In genomic region chr13:13953874-13954832, GRCm38 (mm10) we compare ENCODE assay signal across 8 mouse cellular contexts. TPM values are rescaled to one million over a fixed set of nuclear protein-coding genes. Genes with fewer than 3 reads are reported as not detected.
A peak's percentile ranks its signal among the peaks of the same experiment; 100 is the strongest.
DNase-seq lines count a peak whose midpoint lies in the region; ATAC-seq and TF ChIP-seq lines count a peak whose summit lies in the region.

TSS of gene B3galnt2 (plus strand) at chr13:13954469.

- H3K4me3 ChIP-seq in C2C12 (ENCODE audit: insufficient read depth, poor library complexity, severe bottlenecking): peak within 1 kb of the TSS; percentile 64
- peak within 1 kb of the TSS; percentile 94 for H3K4me3 ChIP-seq in erythroblast, embryonic 14.5 days (replicated peaks)
- peak within 1 kb of the TSS; percentile 85 for H3K4me3 ChIP-seq in heart, embryonic 11.5 days (ENCODE audit: low read depth, low read length)
- H3K4me3 ChIP-seq in kidney, embryonic 16.5 days (ENCODE audit: low read length): peak within 1 kb of the TSS; percentile 78
- H3K4me3 ChIP-seq in liver, adult 2 months (ENCODE audit: insufficient read depth, low read depth, low read length): peak within 1 kb of the TSS; percentile 75
- peak within 1 kb of the TSS; percentile 60 for H3K4me3 ChIP-seq in myocyte

- H3K9me3 ChIP-seq in erythroblast, embryonic 14.5 days (ENCODE audit: control insufficient read depth, low read length): peaks cover 3% of the 10 kb centered on the region
- H3K9me3 ChIP-seq in heart, embryonic 11.5 days (replicated peaks; ENCODE audit: control insufficient read depth, low read length): no peaks in the 10 kb centered on the region
- H3K9me3 ChIP-seq in kidney, embryonic 16.5 days (ENCODE audit: low read length): no peaks in the 10 kb centered on the region

- peak within 1 kb of the TSS; percentile 92 for H3K9ac ChIP-seq in heart, embryonic 11.5 days (ENCODE audit: low read depth, low read length)
- peak within 1 kb of the TSS; percentile 77 for H3K9ac ChIP-seq in kidney, embryonic 16.5 days (replicated peaks; ENCODE audit: low read length)
- peak within 1 kb of the TSS; percentile 81 for H3K9ac ChIP-seq in liver, adult 2 months (ENCODE audit: low read depth, low read length)

- peak; percentile 100 for DNase-seq in brain, embryonic 14.5 days (ENCODE audit: low read depth)
- DNase-seq in liver, adult 2 months (ENCODE audit: extremely low read depth, low read depth, low spot score): peak; percentile 99
- DNase-seq in splenic B cell, adult 2 months (ENCODE audit: low read depth, low spot score): peak; percentile 99

- peak within 1 kb of the TSS; percentile 86 for H3ac ChIP-seq in C2C12 (ENCODE audit: control insufficient read depth, insufficient read length, low read depth)
- H3ac ChIP-seq in myocyte (ENCODE audit: control insufficient read depth, insufficient read length): peak within 1 kb of the TSS; percentile 46

- TF ChIP-seq CTCF in C2C12 (IDR thresholded peaks at IDR 0.05; ENCODE audit: control insufficient read depth, insufficient read depth, insufficient read length): no peak
- no peak for TF ChIP-seq CTCF in brain, embryonic 14.5 days (IDR thresholded peaks at IDR 0.05; ENCODE audit: borderline replicate concordance, extremely low read depth, insufficient read depth, insufficient read length)
- no peak for TF ChIP-seq CTCF in liver, adult 2 months (IDR thresholded peaks at IDR 0.05; ENCODE audit: low read depth, low read length)

- peaks cover 37% of the 10 kb centered on the region for H3K79me3 ChIP-seq in C2C12 (ENCODE audit: low read depth)

- peak within 1 kb of the TSS; percentile 91 for H3K27ac ChIP-seq in heart, embryonic 11.5 days (ENCODE audit: low read depth, low read length)
- peak within 1 kb of the TSS; percentile 92 for H3K27ac ChIP-seq in kidney, embryonic 16.5 days (ENCODE audit: low read length)
- peak within 1 kb of the TSS; percentile 70 for H3K27ac ChIP-seq in liver, adult 2 months (replicated peaks; ENCODE audit: insufficient read depth, low read depth, low read length)

- H3K4me2 ChIP-seq in heart, embryonic 11.5 days: peak within 1 kb of the TSS; percentile 86
- H3K4me2 ChIP-seq in kidney, embryonic 16.5 days (replicated peaks; ENCODE audit: low read depth, low read length): peak within 1 kb of the TSS; percentile 87
- H3K4me2 ChIP-seq in myocyte (ENCODE audit: low read depth): peak within 1 kb of the TSS; percentile 88

- peak; percentile 99 for ATAC-seq in heart, embryonic 11.5 days (replicated peaks; ENCODE audit: insufficient number of reproducible peaks, low FRiP score, low TSS enrichment)
- ATAC-seq in kidney, embryonic 16.5 days (ENCODE audit: low FRiP score, low TSS enrichment): peak; percentile 100

- H3K79me2 ChIP-seq in C2C12 (ENCODE audit: control insufficient read depth, insufficient read depth): peaks cover 43% of the 10 kb centered on the region
- no peaks in the 10 kb centered on the region; the same call in 1 of the 2 replicates for H3K79me2 ChIP-seq in liver, adult 2 months (ENCODE audit: control insufficient read depth, insufficient read depth, low read length)
- peaks cover 35% of the 10 kb centered on the region for H3K79me2 ChIP-seq in myocyte (ENCODE audit: control insufficient read depth, insufficient read depth)

- H3K36me3 ChIP-seq in C2C12 (ENCODE audit: control insufficient read depth, insufficient read depth) (peaks cover 14% of the 10 kb centered on the region), myocyte (ENCODE audit: control insufficient read depth, insufficient read depth) (no peaks in the 10 kb centered on the region)
- peaks cover 29% of the 10 kb centered on the region for H3K36me3 ChIP-seq in erythroblast, embryonic 14.5 days (ENCODE audit: control insufficient read depth)
- H3K36me3 ChIP-seq in heart, embryonic 11.5 days (ENCODE audit: control insufficient read depth, insufficient read depth, low read length): no peaks in the 10 kb centered on the region
- no peaks in the 10 kb centered on the region for H3K36me3 ChIP-seq in kidney, embryonic 16.5 days (ENCODE audit: insufficient read depth, low read length)
- H3K36me3 ChIP-seq in liver, adult 2 months (ENCODE audit: control insufficient read depth, insufficient read depth, low read length): no peaks in the 10 kb centered on the region
- H3K36me3 ChIP-seq in splenic B cell, adult 2 months (ENCODE audit: control insufficient read depth, insufficient read depth, low read length, poor library complexity, severe bottlenecking): no peaks in the 10 kb centered on the region

- H3K27me3 ChIP-seq in C2C12 (ENCODE audit: control insufficient read depth, insufficient read depth, insufficient read length) (no peaks in the 10 kb centered on the region), myocyte (ENCODE audit: control insufficient read depth, insufficient read depth, insufficient read length) (no peaks in the 10 kb centered on the region)
- H3K27me3 ChIP-seq in erythroblast, embryonic 14.5 days (ENCODE audit: control insufficient read depth): no peaks in the 10 kb centered on the region
- no peaks in the 10 kb centered on the region for H3K27me3 ChIP-seq in heart, embryonic 11.5 days (ENCODE audit: control insufficient read depth, insufficient read depth, low read length)
- H3K27me3 ChIP-seq in kidney, embryonic 16.5 days (ENCODE audit: insufficient read depth, low read length): no peaks in the 10 kb centered on the region
- no peaks in the 10 kb centered on the region for H3K27me3 ChIP-seq in liver, adult 2 months (ENCODE audit: control insufficient read depth, insufficient read depth, low read length)
- no peaks in the 10 kb centered on the region for H3K27me3 ChIP-seq in splenic B cell, adult 2 months (ENCODE audit: control insufficient read depth, insufficient read depth, low read length, poor library complexity, severe bottlenecking)

- peak; percentile 75 for TF ChIP-seq POLR2A in brain, embryonic 14.5 days (IDR thresholded peaks at IDR 0.05; ENCODE audit: borderline replicate concordance, extremely low read depth, insufficient read depth, insufficient read length, poor library complexity, severe bottlenecking)
- peak; percentile 91 for TF ChIP-seq POLR2A in liver, adult 2 months (IDR thresholded peaks at IDR 0.05; ENCODE audit: extremely low read depth, insufficient read depth, low read length)
- TF ChIP-seq POLR2A in myocyte (IDR thresholded peaks at IDR 0.05; ENCODE audit: insufficient read length, low read depth): peak; percentile 89

- H3K4me1 ChIP-seq in erythroblast, embryonic 14.5 days (ENCODE audit: control insufficient read depth): peaks cover 46% of the 10 kb centered on the region
- no peaks in the 10 kb centered on the region; the same call in 1 of the 2 replicates for H3K4me1 ChIP-seq in heart, embryonic 11.5 days (ENCODE audit: control insufficient read depth, insufficient read depth, low read length)
- H3K4me1 ChIP-seq in kidney, embryonic 16.5 days (ENCODE audit: insufficient read depth, low read length): peaks cover 16% of the 10 kb centered on the region
- H3K4me1 ChIP-seq in liver, adult 2 months (ENCODE audit: control insufficient read depth, insufficient read depth, low read length): peaks cover 11% of the 10 kb centered on the region

- WGBS in heart, embryonic 11.5 days (ENCODE audit: insufficient replicate concordance): under 1% methylated on average over 71 of the region's 78 CpGs
- WGBS in kidney, embryonic 16.5 days: under 1% methylated on average over 68 of the region's 78 CpGs
- WGBS in liver, adult 2 months: under 1% methylated on average over 78 of the region's 78 CpGs

TF ChIP-seq in C2C12, 6 proteins besides CTCF, POLR2A, EP300 and RAD21:
- no peak for TF ChIP-seq MYOD1 (IDR thresholded peaks at IDR 0.05; ENCODE audit: control insufficient read depth, insufficient read length, low read depth)
- TF ChIP-seq MAX (IDR thresholded peaks at IDR 0.05): peak; percentile 88

TF ChIP-seq in myocyte, 11 proteins besides CTCF, POLR2A, EP300 and RAD21:
- TF ChIP-seq REST (IDR thresholded peaks at IDR 0.05; ENCODE audit: insufficient read depth, insufficient read length) (no peak), POLR2AphosphoS2 (IDR thresholded peaks at IDR 0.05; ENCODE audit: insufficient read length, low read depth) (peak; percentile 97), MYOD1 (IDR thresholded peaks at IDR 0.05; ENCODE audit: control insufficient read depth in 1 of 3, insufficient read length in 2 of 3, low read depth in 2 of 3) (peak in 1 of 3 experiments; percentile 40), TCF12 (IDR thresholded peaks at IDR 0.05; ENCODE audit: insufficient read depth, poor library complexity, severe bottlenecking) (no peak), TCF3 (IDR thresholded peaks at IDR 0.05; ENCODE audit: insufficient read length, low read depth) (no peak), USF1 (IDR thresholded peaks at IDR 0.05; ENCODE audit: low read depth) (no peak), MYOG (IDR thresholded peaks at IDR 0.05; ENCODE audit: control insufficient read depth in 1 of 3, insufficient read depth in 1 of 3, insufficient read length in 2 of 3, low read depth in 2 of 3) (peak in 1 of 3 experiments; percentile 40)

RNA-seq across cellular contexts. Expression of gene B3galnt2, which starts in this region (rescaled TPM):
- polyA plus RNA-seq in C2C12 (2012; fragmentation: generic; extraction: Trizol): 16.8 TPM
- polyA plus RNA-seq in brain, embryonic 14.5 days (2012; rRNA removed): 29.0 and 35.2 TPM in 2 replicates
- polyA plus RNA-seq in erythroblast, embryonic 14.5 days (2012): 1.6 and 3.0 TPM in 2 replicates
- 23.1 and 23.5 TPM in 2 replicates for polyA plus RNA-seq in heart, embryonic 11.5 days (2014; fragmentation: Nextera tagmentation; extraction: Ambion mirVana)
- polyA plus RNA-seq in kidney, embryonic 16.5 days (2015; fragmentation: Nextera tagmentation; extraction: Ambion mirVana): 39.8 and 46.3 TPM in 2 replicates
- total RNA-seq in liver, adult 2 months (2014; rRNA removed): 19.5 and 22.8 TPM in 2 replicates
- 23.6 and 29.5 TPM in 2 replicates for polyA plus RNA-seq in liver, adult 2 months (2012; rRNA removed)
- 22.4 TPM for polyA plus RNA-seq in myocyte (2012; fragmentation: generic; extraction: Trizol)

Comparison
In these comparisons a context has a peak if more than half of its experiments do, and no peak if none do; other contexts are left out.
1. Peak in every context shown above with its lines: DNase-seq, ATAC-seq, H3K4me3 ChIP-seq and H3K27ac ChIP-seq.